Mouse (Mus musculus) liver, embryonic 11.5 days (tissue): ENCODE measurements around the gene Bspry. TPM values are rescaled to one million over a fixed set of nuclear protein-coding genes. Genes with fewer than 3 reads are reported as not detected.
A peak's percentile ranks its signal among the peaks of the same experiment; 100 is the strongest.

Experiments
- ATAC-seq: fragments of 200-750 bp; cut with Nextera tagmentation; replicated peaks from 2 replicates; pipeline ENCODE4 v1.8.0; 2017; ENCODE audit warnings: moderate number of reproducible peaks, mild to moderate bottlenecking, moderate TSS enrichment, moderate library complexity; ENCODE audit not compliant: low FRiP score
- DNase-seq: peaks from one replicate; pipeline ENCODE4 v3.0.0-alpha.2; 2017; ENCODE audit warnings: low spot score
- H3K27ac ChIP-seq: fragments of 300-500 bp; sonication (generic); 2 replicates; pipeline ENCODE4 v1.5.1; 2014; ENCODE audit warnings: mild to moderate bottlenecking, low read depth, low read length, control low read depth
- H3K27me3 ChIP-seq: fragments of 300-500 bp; sonication (generic); replicated peaks from 2 replicates; pipeline ENCODE4 v1.6.1; 2014; ENCODE audit warnings: low read length, mixed read lengths; ENCODE audit not compliant: control insufficient read depth, insufficient read depth
- H3K36me3 ChIP-seq: fragments of 300-500 bp; sonication (generic); 2 replicates; pipeline ENCODE4 v1.6.1; 2014; ENCODE audit warnings: mild to moderate bottlenecking, low read length, moderate library complexity, mixed read lengths; ENCODE audit not compliant: control insufficient read depth, insufficient read depth
- H3K4me1 ChIP-seq: fragments of 300-500 bp; sonication (generic); replicated peaks from 2 replicates; pipeline ENCODE4 v1.6.1; 2014; ENCODE audit warnings: low read length, mixed read lengths; ENCODE audit not compliant: control insufficient read depth, insufficient read depth
- H3K4me2 ChIP-seq: fragments of 300-500 bp; sonication (generic); 2 replicates; pipeline ENCODE4 v1.6.1; 2014; ENCODE audit warnings: mild to moderate bottlenecking, control low read depth, moderate library complexity
- H3K4me3 ChIP-seq: fragments of 300-500 bp; sonication (generic); 2 replicates; pipeline ENCODE4 v1.5.1; 2014; ENCODE audit warnings: low read depth, low read length, control low read depth
- H3K9ac ChIP-seq: fragments of 300-500 bp; sonication (generic); 2 replicates; pipeline ENCODE4 v1.6.1; 2014; ENCODE audit warnings: low read depth, low read length, control low read depth
- H3K9me3 ChIP-seq: fragments of 300-500 bp; sonication (generic); 2 replicates; pipeline ENCODE4 v1.6.1; 2016; ENCODE audit warnings: low read length, inconsistent platforms, mixed read lengths; ENCODE audit not compliant: control insufficient read depth
- WGBS: fragments of 180-500 bp; shearing (Covaris S2); extraction: QIAGEN DNeasy Blood & Tissue Kit; methylation state at CpG from one replicate; pipeline ENCODE4 v1.1.7; 2014; 5-methylcytosine and 5-hydroxymethylcytosine counted together
- polyA plus RNA-seq: library from polyadenylated mRNA; unstranded; fragments of >200 nt; fragmentation: Nextera tagmentation; extraction: Ambion mirVana; gene quantifications from 2 replicates; pipeline ENCODE4 v1.2.1, GENCODE M21; 2014

The Bspry gene
- polyA plus RNA-seq, 1 experiment from 2014 or later: 0.48 TPM

- DNase-seq: no peak
- Histone ChIP-seq H3K27ac (no peak overlapping the region), H3K27me3 (no peaks in the 10 kb centered on the region), H3K4me1 (no peaks in the 10 kb centered on the region), H3K9ac (no peak overlapping the region), H3K9me3 (no peaks in the 10 kb centered on the region; the same call in 1 of the 2 replicates), H3K36me3 (no peaks in the 10 kb centered on the region), H3K4me3 (no peak overlapping the region), H3K4me2 (no peak overlapping the region)
- ATAC-seq: no peak
- 74% methylated on average over 4 of the region's 4 CpGs for WGBS
Observed at GRCm38 (mm10) chr4:62440544-62440943, 39.3 kb upstream of the Bspry start.

DNA sequence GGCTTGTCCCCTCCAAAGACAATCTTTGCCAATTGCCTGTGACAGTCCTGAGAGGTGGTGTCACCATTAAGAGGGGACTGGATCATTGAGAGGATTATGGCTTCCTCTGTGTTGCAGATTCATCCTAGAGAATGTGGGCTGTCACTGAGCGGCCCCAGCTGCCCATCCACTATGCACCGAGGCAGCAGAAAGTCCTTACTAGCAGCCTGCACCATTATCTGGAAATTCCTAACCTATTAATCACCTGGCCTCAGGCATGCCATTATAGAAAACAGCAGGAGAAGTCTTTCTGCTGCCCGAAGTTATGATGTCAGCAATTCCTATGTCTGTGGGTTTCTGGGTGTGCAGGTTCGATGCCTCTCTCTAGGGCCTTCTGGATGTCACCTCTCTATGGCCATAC is 38.9 kb upstream of the Bspry start:
- 66% methylated on average over 4 of the region's 4 CpGs for WGBS
- no peak for DNase-seq
- no peak overlapping the region for H3K4me3 ChIP-seq
- H3K4me1 ChIP-seq: no peaks in the 10 kb centered on the region
- no peak overlapping the region for H3K9ac ChIP-seq
- no peaks in the 10 kb centered on the region; the same call in 1 of the 2 replicates for H3K9me3 ChIP-seq
- no peak overlapping the region for H3K27ac ChIP-seq
- no peaks in the 10 kb centered on the region for H3K36me3 ChIP-seq
- no peak for ATAC-seq
- no peaks in the 10 kb centered on the region for H3K27me3 ChIP-seq
- H3K4me2 ChIP-seq: no peak overlapping the region

DNA sequence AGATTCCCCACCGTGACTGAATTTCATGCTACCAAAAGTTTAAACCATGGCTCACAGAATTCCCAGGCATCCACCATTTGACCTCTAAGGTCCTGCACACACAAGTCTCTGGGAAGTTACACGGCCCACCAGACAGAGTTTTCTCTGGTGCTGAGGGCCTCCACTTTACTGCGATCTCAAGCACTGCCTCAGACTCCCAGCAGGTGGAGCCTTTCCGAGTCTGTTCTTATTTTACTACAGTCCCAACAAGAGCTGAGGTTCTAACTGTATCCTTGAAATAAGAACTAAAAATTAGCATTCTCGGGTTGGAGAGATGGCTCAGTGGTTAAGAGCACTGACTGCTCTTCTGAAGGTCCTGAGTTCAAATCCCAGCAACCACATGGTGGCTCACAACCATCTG is 24.9 kb upstream of the Bspry start:
- H3K9me3 ChIP-seq: no peaks in the 10 kb centered on the region
- no peak overlapping the region for H3K27ac ChIP-seq
- H3K4me3 ChIP-seq: no peak overlapping the region
- 59% methylated on average over 5 of the region's 5 CpGs for WGBS
- no peaks in the 10 kb centered on the region for H3K27me3 ChIP-seq
- H3K9ac ChIP-seq: no peak overlapping the region
- DNase-seq: no peak
- H3K36me3 ChIP-seq: no peaks in the 10 kb centered on the region
- H3K4me2 ChIP-seq: no peak overlapping the region
- ATAC-seq: no peak
- no peaks in the 10 kb centered on the region for H3K4me1 ChIP-seq

- Histone ChIP-seq H3K4me2 (no peak overlapping the region), H3K27me3 (no peaks in the 10 kb centered on the region), H3K9ac (no peak overlapping the region), H3K36me3 (no peaks in the 10 kb centered on the region), H3K4me1 (no peaks in the 10 kb centered on the region), H3K9me3 (no peaks in the 10 kb centered on the region), H3K4me3 (no peak overlapping the region), H3K27ac (no peak overlapping the region)
- DNase-seq (no peak), ATAC-seq (no peak)
- 90% methylated on average over 3 of the region's 3 CpGs for WGBS
Observed at GRCm38 (mm10) chr4:62459081-62459480, 20.8 kb upstream of the Bspry start.

DNA sequence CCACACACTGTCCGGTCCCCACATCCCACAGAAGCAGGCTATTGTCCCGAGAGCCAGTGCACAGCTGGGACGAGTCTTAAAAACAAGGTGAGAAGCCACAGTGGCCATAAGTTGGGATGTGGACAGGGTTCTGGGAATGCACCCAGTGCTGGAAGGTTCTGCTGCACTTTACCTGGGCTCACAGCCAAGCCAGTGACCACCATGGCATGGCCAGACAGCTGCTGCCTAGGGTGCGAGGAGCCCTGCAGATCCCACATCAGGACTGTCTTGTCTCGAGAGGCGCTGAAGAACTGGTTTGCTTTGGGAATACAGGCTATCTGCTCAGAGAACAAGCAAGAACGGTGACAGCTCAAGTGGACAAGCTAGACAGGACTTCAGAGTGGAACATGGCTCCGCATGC is 19.5 kb upstream of the Bspry start:
- Histone ChIP-seq H3K4me1 (no peaks in the 10 kb centered on the region), H3K9ac (no peak overlapping the region), H3K4me3 (no peak overlapping the region), H3K27me3 (no peaks in the 10 kb centered on the region), H3K27ac (no peak overlapping the region), H3K4me2 (no peak overlapping the region), H3K9me3 (no peaks in the 10 kb centered on the region), H3K36me3 (no peaks in the 10 kb centered on the region)
- 90% methylated on average over 8 of the region's 8 CpGs for WGBS
- DNase-seq (no peak), ATAC-seq (no peak)

DNA sequence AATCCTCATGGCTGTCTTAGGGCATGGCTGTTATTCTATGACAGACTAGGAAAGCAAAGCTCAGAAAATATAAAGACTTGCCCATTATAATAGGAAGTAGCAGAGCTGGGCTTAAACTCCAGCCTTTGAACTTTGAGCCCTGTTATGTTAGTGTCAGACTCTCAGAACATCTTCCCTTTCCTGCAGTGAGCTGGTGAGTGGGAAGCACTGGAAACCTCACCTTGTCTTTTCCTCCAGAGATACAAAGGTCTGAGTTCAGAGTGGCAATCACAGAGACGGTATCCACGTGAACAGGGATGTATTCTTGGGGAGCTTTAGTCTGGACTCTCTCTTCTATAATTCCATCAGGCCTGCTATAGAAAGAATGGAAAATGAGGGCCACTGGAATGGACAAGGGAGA is 16.7 kb upstream of the Bspry start:
- Histone ChIP-seq H3K4me3 (no peak overlapping the region), H3K27ac (no peak overlapping the region), H3K27me3 (no peaks in the 10 kb centered on the region), H3K4me2 (no peak overlapping the region), H3K36me3 (no peaks in the 10 kb centered on the region), H3K9me3 (no peaks in the 10 kb centered on the region), H3K4me1 (no peaks in the 10 kb centered on the region), H3K9ac (no peak overlapping the region)
- 81% methylated on average over 2 of the region's 2 CpGs for WGBS
- ATAC-seq (no peak), DNase-seq (no peak)

DNA sequence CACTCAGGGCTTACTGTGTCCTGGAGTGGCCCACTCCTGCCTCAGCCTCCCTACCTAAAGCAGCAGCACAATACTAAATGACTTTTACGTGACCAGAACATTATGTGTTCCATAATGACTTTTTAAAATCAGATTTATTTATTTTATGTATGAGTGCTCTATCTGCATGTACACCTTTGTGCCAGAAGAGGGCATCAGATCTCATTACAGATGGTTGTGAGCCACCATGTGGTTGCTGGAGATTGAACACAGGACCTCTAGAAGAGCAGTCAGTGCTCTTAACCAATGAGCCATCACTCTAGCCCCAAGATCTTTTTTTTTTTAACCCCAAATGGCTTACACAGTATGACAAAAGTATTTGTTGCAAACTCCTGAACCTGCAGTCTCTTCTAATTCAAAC is 11.7 kb upstream of the Bspry start:
- no peak for DNase-seq
- 80% methylated on average over 1 of the region's 1 CpGs for WGBS
- no peak overlapping the region for H3K4me3 ChIP-seq

GRCm38 (mm10) chr4:62470598-62471051 is 9.2 kb upstream of the Bspry start, which contains the start of gene Wdr31:
Gene Wdr31, minus strand, starts transcription at chr4:62470896.
- Histone ChIP-seq H3K27me3 (no peaks in the 10 kb centered on the region), H3K27ac (no peak within 1 kb of the TSS), H3K4me2 (peak within 1 kb of the TSS; percentile 76), H3K9ac (peak within 1 kb of the TSS; percentile 56), H3K4me3 (peak within 1 kb of the TSS; percentile 72), H3K9me3 (no peaks in the 10 kb centered on the region), H3K4me1 (no peaks in the 10 kb centered on the region), H3K36me3 (no peaks in the 10 kb centered on the region)
- DNase-seq: peak; percentile 82
- WGBS: 2% methylated on average over 30 of the region's 30 CpGs
- peak; percentile 89 for ATAC-seq

More for the DNA sequence above, 11.7 kb upstream of the Bspry start:
- Histone ChIP-seq H3K27ac (no peak overlapping the region), H3K9me3 (no peaks in the 10 kb centered on the region), H3K36me3 (no peaks in the 10 kb centered on the region), H3K27me3 (no peaks in the 10 kb centered on the region), H3K4me1 (no peaks in the 10 kb centered on the region), H3K4me2 (no peak overlapping the region), H3K9ac (no peak overlapping the region)
- ATAC-seq: no peak

- no peak for DNase-seq
- H3K4me2 ChIP-seq: no peak overlapping the region
- H3K27me3 ChIP-seq: no peaks in the 10 kb centered on the region
- no peak overlapping the region for H3K4me3 ChIP-seq
- no peak for ATAC-seq
- 82% methylated on average over 2 of the region's 2 CpGs for WGBS
- H3K27ac ChIP-seq: no peak overlapping the region
- no peak overlapping the region for H3K9ac ChIP-seq
- no peaks in the 10 kb centered on the region for H3K4me1 ChIP-seq
- no peaks in the 10 kb centered on the region for H3K36me3 ChIP-seq
- H3K9me3 ChIP-seq: no peaks in the 10 kb centered on the region
Observed at GRCm38 (mm10) chr4:62472071-62472470, 7.8 kb upstream of the Bspry start.
